Mouse (Mus musculus) hindbrain, embryonic 13.5 days (tissue): ENCODE data around the gene Cryzl2. TPM values are rescaled to one million over a fixed set of nuclear protein-coding genes. Genes with fewer than 3 reads are reported as not detected.

Source experiments
- ATAC-seq: fragments of 200-750 bp; cut with Nextera tagmentation; 2 replicates; pipeline ENCODE4 v1.8.0; 2017; ENCODE audit warnings: moderate TSS enrichment; ENCODE audit not compliant: low FRiP score
- H3K27ac ChIP-seq: fragments of 300-500 bp; sonication (generic); 2 replicates; pipeline ENCODE4 v1.5.1; 2015; ENCODE audit warnings: inconsistent platforms, mild to moderate bottlenecking, moderate library complexity
- H3K27me3 ChIP-seq: fragments of 300-500 bp; sonication (generic); 2 replicates; pipeline ENCODE4 v1.6.1; 2015; ENCODE audit warnings: mild to moderate bottlenecking, inconsistent platforms
- H3K36me3 ChIP-seq: fragments of 300-500 bp; sonication (generic); 2 replicates; pipeline ENCODE4 v1.6.1; 2015; ENCODE audit warnings: mild to moderate bottlenecking, inconsistent platforms
- H3K4me1 ChIP-seq: fragments of 300-500 bp; sonication (generic); replicated peaks from 2 replicates; pipeline ENCODE4 v1.6.1; 2015; ENCODE audit warnings: inconsistent platforms
- H3K4me2 ChIP-seq: fragments of 300-500 bp; sonication (generic); 2 replicates; pipeline ENCODE4 v1.6.1; 2015; ENCODE audit warnings: inconsistent platforms, mild to moderate bottlenecking, moderate library complexity
- H3K4me3 ChIP-seq: fragments of 300-500 bp; sonication (generic); 2 replicates; pipeline ENCODE4 v1.5.1; 2015; ENCODE audit warnings: mild to moderate bottlenecking, inconsistent platforms
- H3K9ac ChIP-seq: fragments of 300-500 bp; sonication (generic); 2 replicates; pipeline ENCODE4 v1.6.1; 2015; ENCODE audit warnings: mild to moderate bottlenecking, inconsistent platforms
- H3K9me3 ChIP-seq: fragments of 300-500 bp; sonication (generic); 2 replicates; pipeline ENCODE4 v1.6.1; 2016; ENCODE audit warnings: inconsistent platforms
- WGBS: fragments of 180-500 bp; shearing (Covaris S2); methylation state at CpG from one replicate; pipeline ENCODE4 v1.1.7; 2015; 5-methylcytosine and 5-hydroxymethylcytosine counted together
- polyA plus RNA-seq: library from polyadenylated mRNA; unstranded; fragments of >200 nt; fragmentation: Nextera tagmentation; extraction: Ambion mirVana; gene quantifications from 2 replicates; pipeline ENCODE4 v1.2.1, GENCODE M21; 2015

The Cryzl2 gene
- polyA plus RNA-seq, 1 experiment from 2014 or later = 8.8 TPM

DNA sequence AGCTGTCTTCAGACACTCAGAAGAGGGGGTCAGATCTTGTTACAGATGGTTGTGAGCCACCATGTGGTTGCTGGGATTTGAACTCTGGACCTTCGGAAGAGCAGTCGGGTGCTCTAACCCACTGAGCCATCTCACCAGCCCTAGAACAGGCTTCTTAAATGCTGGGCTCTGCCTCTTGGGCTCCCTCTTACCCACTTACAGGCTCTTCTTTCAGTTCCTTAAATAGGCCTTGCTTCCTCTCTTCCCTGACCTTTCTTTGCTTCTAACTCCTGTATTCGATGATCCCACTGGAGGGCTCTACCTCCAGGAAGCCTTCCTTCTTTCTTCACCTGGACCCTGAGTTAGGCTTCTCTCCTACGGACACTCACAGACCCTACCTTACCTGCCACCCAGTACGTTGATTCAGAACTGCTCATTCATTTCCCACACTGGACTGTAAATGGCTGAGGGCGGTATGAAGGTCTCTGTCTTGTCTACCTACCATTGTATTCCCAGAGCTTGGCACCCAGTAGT lies 12.9 kb upstream of the Cryzl2 start:
- H3K4me1 ChIP-seq = peaks cover 54% of the 10 kb centered on the region
- WGBS = 94% methylated on average over 6 of the region's 6 CpGs

DNA sequence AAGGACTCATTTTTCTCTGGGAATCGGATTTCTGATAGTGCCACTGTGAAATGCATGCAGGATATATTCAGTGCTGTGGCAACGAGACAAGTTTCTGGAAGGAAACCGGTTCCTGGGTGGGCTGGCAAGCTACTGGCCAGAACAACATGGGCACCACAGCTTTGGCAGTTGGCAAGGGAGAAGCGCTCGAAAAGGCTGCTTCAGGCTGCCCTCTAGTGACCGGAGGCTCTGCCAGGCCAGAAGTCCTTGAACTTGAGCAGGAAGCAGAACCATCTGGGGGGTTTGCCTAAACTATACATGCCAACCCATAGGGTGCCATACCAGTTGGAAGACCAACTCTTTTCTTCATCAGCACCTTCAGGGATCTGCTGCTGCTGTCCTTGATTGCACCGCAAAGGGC lies 12.1 kb upstream of the Cryzl2 start:
- H3K4me3 ChIP-seq = no peak overlapping the region
- H3K4me2 ChIP-seq = no peak overlapping the region
- no peaks in the 10 kb centered on the region for H3K36me3 ChIP-seq
- no peak overlapping the region for H3K9ac ChIP-seq
- H3K27ac ChIP-seq = no peak overlapping the region
- H3K4me1 ChIP-seq = peaks cover 53% of the 10 kb centered on the region
- peaks cover 16% of the 10 kb centered on the region for H3K27me3 ChIP-seq
- 71% methylated on average over 7 of the region's 7 CpGs for WGBS
- no peak for ATAC-seq
- no peaks in the 10 kb centered on the region for H3K9me3 ChIP-seq

More for the DNA sequence above, 12.9 kb upstream of the Cryzl2 start:
- H3K9me3 ChIP-seq = no peaks in the 10 kb centered on the region
- no peak for ATAC-seq
- H3K4me2 ChIP-seq = no peak overlapping the region
- no peak overlapping the region for H3K27ac ChIP-seq
- H3K4me3 ChIP-seq = no peak overlapping the region
- peaks cover 11% of the 10 kb centered on the region for H3K27me3 ChIP-seq
- H3K9ac ChIP-seq = no peak overlapping the region
- no peaks in the 10 kb centered on the region for H3K36me3 ChIP-seq

DNA sequence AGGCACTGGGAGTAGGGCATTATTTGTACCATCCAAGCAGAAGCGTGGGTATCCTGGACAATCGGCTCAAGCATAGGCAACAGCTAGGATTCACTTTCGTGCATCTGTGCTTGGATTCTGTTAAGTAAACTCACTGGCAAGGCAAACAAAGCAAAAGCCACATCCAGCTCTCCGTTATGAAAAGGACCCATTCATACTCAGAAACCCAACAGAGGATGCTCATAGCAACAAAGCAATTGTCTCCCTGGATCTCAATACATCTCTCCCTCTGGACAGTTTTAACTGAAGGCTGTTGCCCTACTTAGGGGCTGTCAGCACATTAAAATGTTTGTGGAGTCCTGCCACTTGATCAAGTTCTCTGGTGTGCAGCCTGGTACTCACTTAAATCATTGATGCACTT lies 11.2 kb upstream of the Cryzl2 start:
- Histone ChIP-seq H3K4me3 (no peak overlapping the region), H3K27me3 (peaks cover 16% of the 10 kb centered on the region), H3K4me1 (peaks cover 49% of the 10 kb centered on the region), H3K9ac (no peak overlapping the region), H3K9me3 (no peaks in the 10 kb centered on the region), H3K36me3 (no peaks in the 10 kb centered on the region), H3K27ac (no peak overlapping the region), H3K4me2 (no peak overlapping the region)
- ATAC-seq = no peak
- WGBS = 25% methylated on average over 4 of the region's 4 CpGs

DNA sequence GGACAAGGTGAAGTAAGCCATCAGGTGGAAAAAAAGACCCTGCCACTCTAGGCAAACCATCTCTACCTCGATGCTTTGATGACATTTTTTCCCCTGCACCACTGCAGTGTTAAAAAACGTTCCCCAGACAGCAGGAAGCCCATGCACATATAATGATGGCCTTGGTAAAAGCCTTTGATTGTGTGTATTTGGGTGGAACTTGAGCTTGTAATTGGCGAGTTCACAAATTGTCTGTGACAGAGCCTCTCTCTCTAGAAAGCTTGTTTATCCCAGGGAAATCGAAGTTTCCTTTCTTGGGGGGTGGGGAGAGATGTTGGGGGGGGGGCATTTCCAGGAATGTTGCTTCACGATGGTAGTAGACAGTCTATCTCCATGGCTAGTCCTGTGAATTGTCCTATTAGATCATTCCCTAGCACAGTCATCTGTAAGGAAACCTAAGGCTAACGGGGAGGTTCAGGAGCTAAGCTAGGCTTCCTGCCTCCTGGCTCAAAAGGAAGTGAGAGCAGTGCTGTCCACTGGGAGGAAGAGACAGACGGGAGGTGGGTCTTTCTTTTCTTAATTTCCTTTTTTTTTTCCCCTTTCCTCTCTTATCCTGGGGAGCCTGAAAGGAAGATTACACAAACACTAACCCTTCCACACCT lies 10.1 kb upstream of the Cryzl2 start:
- H3K4me2 ChIP-seq = no peak overlapping the region
- H3K36me3 ChIP-seq = no peaks in the 10 kb centered on the region
- 30% methylated on average over 7 of the region's 7 CpGs for WGBS
- H3K27ac ChIP-seq = no peak overlapping the region
- H3K9me3 ChIP-seq = no peaks in the 10 kb centered on the region
- H3K9ac ChIP-seq = no peak overlapping the region
- H3K4me3 ChIP-seq = no peak overlapping the region
- peaks cover 16% of the 10 kb centered on the region for H3K27me3 ChIP-seq
- ATAC-seq = no peak
- H3K4me1 ChIP-seq = peaks cover 50% of the 10 kb centered on the region

DNA sequence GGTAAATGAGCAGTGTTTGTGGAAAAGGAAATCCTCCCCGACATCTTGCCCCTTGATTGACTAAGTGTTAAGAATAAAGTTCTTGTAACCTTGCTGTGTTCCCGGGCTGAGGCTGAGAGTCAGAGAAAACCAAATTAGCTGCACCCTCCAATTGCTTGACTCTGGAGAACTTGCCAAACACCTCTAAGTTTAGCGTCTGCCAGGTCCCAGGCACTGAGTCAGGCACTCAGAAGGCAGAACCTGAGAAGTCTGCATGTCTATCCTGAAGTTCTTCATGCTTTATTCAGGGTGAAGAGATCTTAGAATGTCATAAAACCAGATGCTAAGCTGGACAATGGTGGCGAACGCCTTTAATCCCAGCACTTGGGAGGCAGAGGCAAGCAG lies 9.6 kb upstream of the Cryzl2 start:
- Histone ChIP-seq H3K36me3 (no peaks in the 10 kb centered on the region), H3K27me3 (peaks cover 16% of the 10 kb centered on the region), H3K4me1 (peaks cover 46% of the 10 kb centered on the region), H3K4me2 (no peak overlapping the region), H3K9ac (no peak overlapping the region), H3K9me3 (no peaks in the 10 kb centered on the region), H3K4me3 (no peak overlapping the region), H3K27ac (peak overlapping the region; percentile 18; the same call in 1 of the 2 replicates)
- no peak for ATAC-seq
- 76% methylated on average over 5 of the region's 5 CpGs for WGBS

DNA sequence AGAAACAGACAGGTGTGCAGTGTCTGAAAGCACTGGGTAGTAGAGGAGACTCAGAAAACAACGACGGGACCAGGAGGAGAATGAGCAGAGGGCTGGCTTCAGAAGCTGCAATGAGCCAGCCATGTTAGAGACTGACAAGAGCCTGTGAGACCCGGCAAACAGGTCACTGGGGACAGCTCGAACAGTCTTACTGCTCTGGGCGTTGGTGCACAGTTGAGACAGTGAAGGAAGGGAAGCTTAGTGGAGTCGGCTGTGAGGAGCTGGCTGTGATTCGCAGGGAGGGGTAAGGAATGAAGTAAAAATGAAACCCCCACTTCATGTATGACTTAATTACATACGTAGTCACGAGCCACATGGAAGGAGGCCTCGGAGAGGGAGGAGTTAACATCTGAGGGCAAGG lies 8.8 kb upstream of the Cryzl2 start:
- Histone ChIP-seq H3K9me3 (no peaks in the 10 kb centered on the region), H3K9ac (peak overlapping the region; percentile 15; the same call in 1 of the 2 replicates), H3K36me3 (no peaks in the 10 kb centered on the region), H3K27ac (no peak overlapping the region), H3K27me3 (peaks cover 16% of the 10 kb centered on the region), H3K4me2 (peak overlapping the region; percentile 48), H3K4me3 (peak overlapping the region; percentile 23), H3K4me1 (peaks cover 39% of the 10 kb centered on the region)
- WGBS = 15% methylated on average over 10 of the region's 10 CpGs
- no peak for ATAC-seq

DNA sequence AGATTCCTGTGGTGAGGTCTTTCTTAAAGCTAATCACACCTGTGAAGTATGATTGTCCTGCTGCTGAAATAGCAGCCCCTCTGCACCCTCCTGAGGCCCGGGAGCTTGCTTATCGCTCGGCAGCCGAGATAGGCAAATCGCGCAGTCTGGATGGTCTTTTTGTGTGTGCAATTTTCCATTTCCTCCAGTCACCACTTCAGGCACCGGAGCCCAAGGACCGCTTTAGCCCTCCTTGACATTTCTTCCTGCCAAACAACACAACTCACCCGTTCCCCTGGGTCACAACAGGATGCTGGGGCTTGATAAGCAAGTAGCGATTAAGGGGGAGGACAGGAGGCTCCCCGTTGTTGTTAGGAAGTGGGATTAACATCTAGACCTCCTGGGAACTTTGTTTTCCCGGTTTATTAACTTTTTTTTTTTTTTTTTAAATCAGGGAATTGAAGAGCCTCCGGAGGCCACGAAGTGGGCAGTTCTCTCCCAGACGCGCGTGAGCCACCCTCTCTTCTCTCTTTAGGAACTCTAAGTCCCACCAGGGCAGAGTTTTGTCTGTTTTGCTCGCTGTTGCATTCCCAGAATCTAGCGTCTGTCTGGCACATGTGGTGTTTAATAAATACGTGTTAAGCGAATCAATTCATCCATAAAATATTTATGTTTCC lies 8.3 kb upstream of the Cryzl2 start:
- H3K9me3 ChIP-seq = no peaks in the 10 kb centered on the region
- no peak overlapping the region for H3K27ac ChIP-seq
- ATAC-seq = no peak
- peak overlapping the region; percentile 15; the same call in 1 of the 2 replicates for H3K9ac ChIP-seq
- H3K4me3 ChIP-seq = peak overlapping the region; percentile 23
- WGBS = 12% methylated on average over 21 of the region's 21 CpGs
- peaks cover 39% of the 10 kb centered on the region for H3K4me1 ChIP-seq
- peak overlapping the region; percentile 48 for H3K4me2 ChIP-seq
- H3K36me3 ChIP-seq = no peaks in the 10 kb centered on the region
- peaks cover 16% of the 10 kb centered on the region for H3K27me3 ChIP-seq

DNA sequence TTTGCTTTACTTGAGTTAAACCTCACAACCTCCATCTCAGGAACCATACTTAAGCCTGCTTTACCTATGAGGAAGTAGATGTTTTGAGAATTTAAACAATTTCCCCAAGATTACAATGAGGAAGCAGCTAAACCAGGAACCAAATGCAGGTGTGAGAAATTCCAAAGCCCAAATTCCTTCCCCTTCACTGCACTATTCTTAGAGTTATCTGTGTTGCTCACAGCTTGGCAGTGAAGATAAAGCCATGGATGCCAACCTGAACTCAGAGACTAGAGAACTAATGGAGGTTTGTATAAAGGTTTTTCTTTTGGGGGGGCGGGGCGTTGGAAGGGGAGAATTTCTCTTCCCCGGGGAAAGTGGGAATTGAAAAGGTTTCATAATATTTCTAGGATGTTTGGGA lies 6.1 kb upstream of the Cryzl2 start:
- Histone ChIP-seq H3K27ac (no peak overlapping the region), H3K4me3 (no peak overlapping the region), H3K9me3 (no peaks in the 10 kb centered on the region), H3K4me1 (peaks cover 33% of the 10 kb centered on the region), H3K27me3 (peaks cover 16% of the 10 kb centered on the region), H3K9ac (no peak overlapping the region), H3K4me2 (no peak overlapping the region), H3K36me3 (no peaks in the 10 kb centered on the region)
- 85% methylated on average over 3 of the region's 3 CpGs for WGBS
- ATAC-seq = no peak

DNA sequence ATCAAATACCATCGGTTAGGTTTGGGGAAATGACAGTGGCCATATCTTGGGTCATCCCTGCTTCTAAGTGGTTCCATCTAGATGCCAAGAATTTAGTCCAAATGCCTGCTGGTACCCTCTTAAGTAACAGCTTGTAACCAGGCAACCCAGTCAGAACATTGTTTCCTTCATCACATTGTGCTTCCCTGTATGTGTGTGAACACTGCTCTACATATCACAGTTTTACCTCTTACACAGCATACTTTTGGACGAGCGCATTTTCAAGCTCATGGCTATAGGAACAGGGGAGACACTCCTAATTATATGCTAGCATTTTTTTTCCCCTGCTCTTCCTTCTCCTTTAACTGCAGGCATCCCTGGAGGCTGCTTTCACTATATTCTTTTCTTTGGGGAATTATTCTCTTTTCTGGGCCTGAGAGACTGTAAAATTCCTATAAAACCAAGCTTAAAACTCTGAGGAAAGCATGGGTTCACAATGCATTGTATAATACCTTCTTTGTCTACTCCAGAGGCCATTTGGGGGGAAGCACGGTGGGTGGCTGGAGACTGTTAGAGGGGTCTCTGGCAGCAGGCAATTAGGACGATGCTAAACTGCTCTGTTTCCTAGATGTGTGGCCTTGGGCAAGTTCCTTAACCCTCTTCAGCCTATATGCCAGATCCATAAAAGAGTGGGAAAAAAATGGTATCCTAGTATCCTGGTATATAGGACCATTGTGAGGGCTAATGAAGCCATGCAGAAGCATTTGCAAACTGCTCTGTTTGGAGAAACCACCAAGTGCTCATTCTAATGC lies 5.4 kb upstream of the Cryzl2 start:
- no peak overlapping the region for H3K27ac ChIP-seq
- H3K27me3 ChIP-seq = peaks cover 16% of the 10 kb centered on the region
- no peak overlapping the region for H3K9ac ChIP-seq
- H3K4me2 ChIP-seq = no peak overlapping the region
- ATAC-seq = no peak
- no peaks in the 10 kb centered on the region for H3K9me3 ChIP-seq
- no peak overlapping the region for H3K4me3 ChIP-seq
- H3K36me3 ChIP-seq = no peaks in the 10 kb centered on the region
- H3K4me1 ChIP-seq = peaks cover 29% of the 10 kb centered on the region
- 35% methylated on average over 5 of the region's 5 CpGs for WGBS

DNA sequence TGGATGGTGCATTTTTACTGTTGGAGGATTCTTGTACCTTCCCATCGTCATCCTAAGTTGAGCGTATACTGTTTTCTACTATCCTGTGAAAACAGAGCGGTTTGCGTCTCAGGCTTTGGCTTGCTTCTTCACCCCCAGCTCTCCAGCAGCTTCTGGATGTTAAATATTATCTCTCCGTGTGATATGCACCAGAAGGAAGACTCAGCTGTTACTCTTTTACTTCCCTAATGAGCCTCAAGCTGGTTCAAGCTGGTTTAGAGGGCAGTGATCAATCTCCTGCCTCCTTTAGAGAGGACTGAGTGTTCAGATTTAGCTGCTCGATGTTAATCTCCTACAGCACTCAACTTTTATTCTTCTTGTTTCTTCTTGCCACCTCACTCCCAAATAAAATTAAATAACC lies 3.5 kb upstream of the Cryzl2 start:
- WGBS = 69% methylated on average over 6 of the region's 6 CpGs
- no peak for ATAC-seq
- no peak overlapping the region for H3K9ac ChIP-seq
- H3K27ac ChIP-seq = no peak overlapping the region
- H3K27me3 ChIP-seq = peaks cover 5% of the 10 kb centered on the region
- H3K9me3 ChIP-seq = no peaks in the 10 kb centered on the region
- no peaks in the 10 kb centered on the region for H3K36me3 ChIP-seq
- peaks cover 26% of the 10 kb centered on the region for H3K4me1 ChIP-seq
- H3K4me3 ChIP-seq = no peak overlapping the region
- no peak overlapping the region for H3K4me2 ChIP-seq

DNA sequence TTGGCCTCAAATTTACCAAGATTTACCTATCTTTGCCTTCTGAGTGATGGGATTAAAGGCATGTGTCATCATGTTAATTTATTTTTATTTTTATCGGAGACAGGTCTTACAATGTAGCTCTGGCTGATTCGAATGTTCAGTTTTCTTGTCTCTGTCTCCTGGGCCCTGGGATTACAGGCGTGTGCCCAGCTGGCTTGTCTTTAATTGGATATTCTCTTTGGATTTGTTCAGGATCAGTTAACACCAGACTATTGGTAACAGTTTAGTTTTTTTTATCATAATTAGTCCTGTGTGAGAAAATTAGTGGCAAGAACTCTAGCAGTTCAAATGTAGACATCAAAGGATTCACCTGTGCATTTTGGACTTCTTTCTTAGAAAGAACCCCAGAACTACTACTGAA lies 588 bp upstream of the Cryzl2 start:
- 54% methylated on average over 3 of the region's 3 CpGs for WGBS
- ATAC-seq = no peak
- H3K27me3 ChIP-seq = no peaks in the 10 kb centered on the region

DNA sequence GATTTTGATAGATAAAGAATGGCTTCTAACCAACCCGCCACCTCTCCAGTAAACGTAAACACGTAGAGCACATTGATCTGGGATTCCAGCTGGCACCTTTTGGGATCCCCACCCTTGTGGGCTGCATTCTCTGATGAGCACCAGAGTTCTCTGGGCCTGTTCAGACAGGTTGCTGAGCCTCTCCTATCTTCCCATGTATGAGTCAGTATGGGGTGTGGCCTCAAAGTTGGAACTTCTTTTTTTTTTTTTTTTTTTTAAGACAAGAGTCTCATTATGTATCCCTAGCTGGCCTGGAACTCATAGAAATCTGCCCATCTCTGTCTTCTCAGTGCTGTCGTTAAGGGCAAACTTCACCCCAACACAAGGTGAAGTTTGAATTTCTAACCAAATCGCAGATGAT lies 1.5 kb downstream of the Cryzl2 start:
- ATAC-seq = no peak
- Histone ChIP-seq H3K27ac (no peak overlapping the region), H3K4me3 (no peak overlapping the region), H3K9me3 (no peaks in the 10 kb centered on the region), H3K4me2 (no peak overlapping the region), H3K9ac (no peak overlapping the region), H3K4me1 (peaks cover 10% of the 10 kb centered on the region; the same call in 1 of the 2 replicates), H3K27me3 (no peaks in the 10 kb centered on the region), H3K36me3 (no peaks in the 10 kb centered on the region)
- WGBS = 92% methylated on average over 5 of the region's 5 CpGs

More for the DNA sequence above, 588 bp upstream of the Cryzl2 start:
- peak overlapping the region; percentile 55; the same call in 1 of the 2 replicates for H3K4me2 ChIP-seq
- H3K36me3 ChIP-seq = no peaks in the 10 kb centered on the region
- no peaks in the 10 kb centered on the region for H3K9me3 ChIP-seq
- no peak overlapping the region for H3K27ac ChIP-seq
- no peak overlapping the region for H3K9ac ChIP-seq
- no peak overlapping the region for H3K4me3 ChIP-seq
- H3K4me1 ChIP-seq = peaks cover 16% of the 10 kb centered on the region; the same call in 1 of the 2 replicates
